Mouse (Mus musculus) cortical plate, adult 2 months (tissue): Measurements from ENCODE around the gene Zfp275.

Experiments used
- CTCF ChIP-seq: fragments of 200-500 bp; IDR thresholded peaks from 2 replicates; pipeline ENCODE4 v1.5.1; 2011; ENCODE audit warnings: mild to moderate bottlenecking, control low read depth, low read length; ENCODE audit not compliant: insufficient read depth; ENCODE audit errors: extremely low read depth
- POLR2A ChIP-seq: fragments of 200-500 bp; IDR thresholded peaks from 2 replicates; pipeline ENCODE4 v1.6.1; 2011; ENCODE audit warnings: mild to moderate bottlenecking, low read length, control low read depth; ENCODE audit not compliant: insufficient read depth; ENCODE audit errors: extremely low read depth

DNA sequence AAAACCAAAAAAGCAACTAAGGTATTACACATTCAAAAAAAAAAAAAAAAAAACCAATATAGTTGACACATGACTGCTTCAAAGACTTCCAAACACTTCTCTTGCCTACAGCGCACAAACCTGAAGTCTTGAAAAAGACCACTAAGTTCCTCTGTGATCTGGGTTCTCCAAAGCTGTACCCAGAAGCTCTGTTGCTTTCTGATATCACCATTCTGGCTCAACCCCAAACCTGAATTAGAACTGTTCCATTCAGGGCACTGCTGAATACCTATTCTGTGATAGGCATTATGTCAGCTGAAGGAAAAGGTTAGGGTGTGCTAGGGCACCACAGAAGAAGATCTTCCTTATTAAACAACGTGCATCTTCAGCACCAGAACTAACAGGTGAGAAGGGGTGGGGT, 15.2 kb upstream of the Zfp275 start:
- no peak for TF ChIP-seq CTCF
- TF ChIP-seq POLR2A, result no peak
